In the genomic region with DNA sequence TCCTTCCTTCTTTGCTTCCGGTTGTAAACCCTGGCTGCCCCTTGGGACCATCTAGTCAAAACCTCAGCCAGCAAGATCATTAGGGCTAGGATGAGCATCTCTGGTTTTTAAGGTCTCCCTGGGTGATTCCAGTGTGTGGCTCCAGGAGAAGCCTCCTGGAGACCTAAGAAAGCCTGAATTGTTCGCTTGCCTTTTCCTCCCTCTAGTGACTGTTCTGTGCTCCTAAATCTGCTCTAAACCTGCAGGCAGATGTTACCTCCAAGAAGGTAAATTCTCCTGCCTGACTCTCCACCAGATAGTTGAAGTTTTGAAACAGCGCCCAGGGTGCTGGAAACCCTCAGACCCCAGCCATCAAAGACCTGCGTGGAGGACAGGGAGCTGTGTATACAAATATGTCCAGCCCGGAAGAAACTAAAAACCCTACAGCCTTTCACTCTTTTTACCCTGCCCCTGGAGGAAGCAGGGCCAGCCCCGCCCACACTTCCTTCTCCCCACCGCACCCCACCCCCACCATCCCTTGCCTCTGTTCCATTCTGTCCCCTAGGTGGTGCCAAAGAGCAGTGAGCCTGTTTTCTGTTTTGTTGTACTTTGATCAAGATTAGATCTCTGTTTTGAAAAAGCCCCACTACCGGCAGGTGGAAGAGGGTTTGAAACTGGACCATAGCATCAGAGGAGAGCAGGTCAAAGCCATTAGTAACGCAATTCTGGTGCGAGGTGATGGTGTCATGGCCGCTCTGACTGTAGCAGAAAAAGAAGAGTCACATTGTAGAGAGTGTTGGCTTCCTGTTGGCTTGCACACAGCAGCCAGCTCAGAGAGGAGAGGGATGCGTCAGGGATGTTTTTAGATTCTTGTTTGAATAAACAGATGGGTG, we compare ENCODE assay signal across 8 mouse cellular contexts. TPM values are rescaled to one million over a fixed set of nuclear protein-coding genes. Genes with fewer than 3 reads are reported as not detected.
DNase-seq lines count a peak whose midpoint lies in the region; ATAC-seq and TF ChIP-seq lines count a peak whose summit lies in the region.

No protein-coding gene starts in this region.

- H3K4me2 ChIP-seq in embryonic facial prominence, embryonic 12.5 days (replicated peaks) = peak overlapping the region; percentile 42
- H3K4me2 ChIP-seq in heart, embryonic 13.5 days = peak overlapping the region; percentile 59
- peak overlapping the region; percentile 44 for H3K4me2 ChIP-seq in kidney, postnatal 0 days (ENCODE audit: low read length)
- peak overlapping the region; percentile 25 for H3K4me2 ChIP-seq in liver, embryonic 16.5 days (ENCODE audit: low read depth, low read length)
- H3K4me2 ChIP-seq in neural tube, embryonic 12.5 days (replicated peaks) = peak overlapping the region; percentile 37

- no peaks in the 10 kb centered on the region for H3K27me3 ChIP-seq in embryonic facial prominence, embryonic 12.5 days
- H3K27me3 ChIP-seq in heart, embryonic 13.5 days (replicated peaks) = no peaks in the 10 kb centered on the region
- H3K27me3 ChIP-seq in kidney, postnatal 0 days (ENCODE audit: insufficient read depth, low read length) = no peaks in the 10 kb centered on the region
- H3K27me3 ChIP-seq in liver, embryonic 16.5 days (ENCODE audit: control insufficient read depth, insufficient read depth, low read depth, low read length) = no peaks in the 10 kb centered on the region
- H3K27me3 ChIP-seq in neural tube, embryonic 12.5 days (replicated peaks) = no peaks in the 10 kb centered on the region

- H3K4me1 ChIP-seq in embryonic facial prominence, embryonic 12.5 days = 0 out of 2 replicates have a peak, but pooled peaks cover 3% of the 10 kb centered on the region
- H3K4me1 ChIP-seq in heart, embryonic 13.5 days = peaks cover 16% of the 10 kb centered on the region; the same call in 1 of the 2 replicates
- H3K4me1 ChIP-seq in kidney, postnatal 0 days (replicated peaks; ENCODE audit: insufficient read depth, low read length) = peaks cover 5% of the 10 kb centered on the region; the same call in 1 of the 2 replicates
- H3K4me1 ChIP-seq in liver, embryonic 16.5 days (ENCODE audit: control insufficient read depth, low read depth, low read length) = no peaks in the 10 kb centered on the region
- H3K4me1 ChIP-seq in neural tube, embryonic 12.5 days = 0 out of 2 replicates have a peak, but pooled peaks cover 7% of the 10 kb centered on the region

- peak overlapping the region; percentile 15; the same call in 1 of the 2 replicates for H3K4me3 ChIP-seq in embryonic facial prominence, embryonic 12.5 days
- H3K4me3 ChIP-seq in heart, embryonic 13.5 days = peak overlapping the region; percentile 43
- H3K4me3 ChIP-seq in kidney, postnatal 0 days (replicated peaks; ENCODE audit: low read depth, low read length) = peak overlapping the region; percentile 21
- H3K4me3 ChIP-seq in liver, embryonic 16.5 days (ENCODE audit: low read depth, low read length) = peak overlapping the region; percentile 24; the same call in 1 of the 2 replicates
- no peak overlapping the region for H3K4me3 ChIP-seq in neural tube, embryonic 12.5 days

- peak overlapping the region; percentile 4; the same call in 1 of the 2 replicates for H3K9ac ChIP-seq in embryonic facial prominence, embryonic 12.5 days
- H3K9ac ChIP-seq in heart, embryonic 13.5 days = peak overlapping the region; percentile 54; the same call in 1 of the 2 replicates
- no peak overlapping the region for H3K9ac ChIP-seq in kidney, postnatal 0 days (ENCODE audit: low read depth, low read length)
- no peak overlapping the region for H3K9ac ChIP-seq in liver, embryonic 16.5 days (ENCODE audit: low read depth, low read length)
- H3K9ac ChIP-seq in neural tube, embryonic 12.5 days = no peak overlapping the region

- no peak overlapping the region for H3K27ac ChIP-seq in embryonic facial prominence, embryonic 12.5 days
- H3K27ac ChIP-seq in heart, embryonic 13.5 days (replicated peaks) = no peak overlapping the region
- peak overlapping the region; percentile 47; the same call in 1 of the 2 replicates for H3K27ac ChIP-seq in kidney, postnatal 0 days
- H3K27ac ChIP-seq in liver, embryonic 16.5 days (ENCODE audit: low read length) = no peak overlapping the region
- H3K27ac ChIP-seq in neural tube, embryonic 12.5 days = no peak overlapping the region

- peak; percentile 93 for DNase-seq in CD4-positive, CD25-positive, alpha-beta regulatory T cell, adult 2 months (ENCODE audit: low read depth, low spot score)
- peak; percentile 56 for DNase-seq in adrenal gland, postnatal 25 days
- DNase-seq in kidney, postnatal 0 days (ENCODE audit: low spot score) = peak; percentile 87
- DNase-seq in thymus, postnatal 0 days (ENCODE audit: low spot score) = peak; percentile 93

- 7% methylated on average over 12 of the region's 12 CpGs for WGBS in embryonic facial prominence, embryonic 12.5 days
- WGBS in heart, embryonic 13.5 days = 14% methylated on average over 12 of the region's 12 CpGs
- 8% methylated on average over 12 of the region's 12 CpGs for WGBS in kidney, postnatal 0 days
- WGBS in liver, embryonic 16.5 days (ENCODE audit: insufficient replicate concordance) = 7% methylated on average over 12 of the region's 12 CpGs
- 11% methylated on average over 12 of the region's 12 CpGs for WGBS in neural tube, embryonic 12.5 days

- H3K9me3 ChIP-seq in embryonic facial prominence, embryonic 12.5 days = no peaks in the 10 kb centered on the region
- no peaks in the 10 kb centered on the region for H3K9me3 ChIP-seq in heart, embryonic 13.5 days
- no peaks in the 10 kb centered on the region for H3K9me3 ChIP-seq in kidney, postnatal 0 days (replicated peaks; ENCODE audit: low read length)
- H3K9me3 ChIP-seq in liver, embryonic 16.5 days (replicated peaks; ENCODE audit: control insufficient read depth, low read length) = no peaks in the 10 kb centered on the region
- no peaks in the 10 kb centered on the region for H3K9me3 ChIP-seq in neural tube, embryonic 12.5 days

- H3K36me3 ChIP-seq in embryonic facial prominence, embryonic 12.5 days = no peaks in the 10 kb centered on the region
- H3K36me3 ChIP-seq in heart, embryonic 13.5 days = no peaks in the 10 kb centered on the region
- no peaks in the 10 kb centered on the region for H3K36me3 ChIP-seq in kidney, postnatal 0 days (ENCODE audit: insufficient read depth, low read length)
- H3K36me3 ChIP-seq in liver, embryonic 16.5 days (ENCODE audit: control insufficient read depth, insufficient read depth) = no peaks in the 10 kb centered on the region
- H3K36me3 ChIP-seq in neural tube, embryonic 12.5 days = no peaks in the 10 kb centered on the region

- ATAC-seq in embryonic facial prominence, embryonic 12.5 days (ENCODE audit: insufficient number of reproducible peaks, insufficient read depth, low FRiP score, low TSS enrichment) = peak; percentile 64; the same call in 1 of the 2 replicates
- ATAC-seq in heart, embryonic 13.5 days (ENCODE audit: extremely low read depth, insufficient number of reproducible peaks, low FRiP score, low TSS enrichment) = no peak; the same call in 1 of the 2 replicates
- ATAC-seq in kidney, postnatal 0 days (replicated peaks; ENCODE audit: low FRiP score, low read depth) = peak; percentile 75
- ATAC-seq in liver, embryonic 16.5 days (ENCODE audit: low read depth) = peak; percentile 48
- ATAC-seq in neural tube, embryonic 12.5 days (ENCODE audit: low FRiP score, low read depth) = no peak

- TF ChIP-seq CTCF in kidney, postnatal 0 days (IDR thresholded peaks at IDR 0.05; ENCODE audit: low read depth) = peak; percentile 77

RNA-seq across cellular contexts. Expression of a gene that starts 22.0 kb away (rescaled TPM):
- total RNA-seq in adrenal gland, postnatal 25 days (2021) = not detected in 2 replicates
- not detected in 2 replicates for polyA plus RNA-seq in embryonic facial prominence, embryonic 12.5 days (2016; fragmentation: Nextera tagmentation; extraction: Ambion mirVana)
- not detected in 2 replicates for polyA plus RNA-seq in heart, embryonic 13.5 days (2015; fragmentation: Nextera tagmentation; extraction: Ambion mirVana)
- polyA plus RNA-seq in kidney, postnatal 0 days (2015; fragmentation: Nextera tagmentation; extraction: Ambion mirVana) = 0.12 TPM in 1 of 2 replicates, not detected in the other
- not detected in 2 replicates for polyA plus RNA-seq in liver, embryonic 16.5 days (2015; fragmentation: Nextera tagmentation; extraction: Ambion mirVana)
- polyA plus RNA-seq in neural tube, embryonic 12.5 days (2016; fragmentation: Nextera tagmentation; extraction: Ambion mirVana) = 0.47 and 0.69 TPM in 2 replicates
- 0.44 and 0.52 TPM in 2 replicates for polyA plus RNA-seq in thymus, postnatal 0 days (2015; fragmentation: Nextera tagmentation; extraction: Ambion mirVana)

RNA-seq across cellular contexts. Expression of a gene that starts 32.9 kb away (rescaled TPM):
- 78.7 and 81.6 TPM in 2 replicates for total RNA-seq in adrenal gland, postnatal 25 days (2021)
- 65.3 and 67.2 TPM in 2 replicates for polyA plus RNA-seq in embryonic facial prominence, embryonic 12.5 days (2016; fragmentation: Nextera tagmentation; extraction: Ambion mirVana)
- polyA plus RNA-seq in heart, embryonic 13.5 days (2015; fragmentation: Nextera tagmentation; extraction: Ambion mirVana) = 42.3 and 45.0 TPM in 2 replicates
- 116 and 117 TPM in 2 replicates for polyA plus RNA-seq in kidney, postnatal 0 days (2015; fragmentation: Nextera tagmentation; extraction: Ambion mirVana)
- 14.6 and 18.5 TPM in 2 replicates for polyA plus RNA-seq in liver, embryonic 16.5 days (2015; fragmentation: Nextera tagmentation; extraction: Ambion mirVana)
- polyA plus RNA-seq in neural tube, embryonic 12.5 days (2016; fragmentation: Nextera tagmentation; extraction: Ambion mirVana) = 81.4 and 84.1 TPM in 2 replicates
- 148 and 160 TPM in 2 replicates for polyA plus RNA-seq in thymus, postnatal 0 days (2015; fragmentation: Nextera tagmentation; extraction: Ambion mirVana)

Comparison
In these comparisons a context has a peak if more than half of its experiments do, and no peak if none do; other contexts are left out.
1. ATAC-seq: peak in embryonic facial prominence, embryonic 12.5 days (single experiment), kidney, postnatal 0 days (single experiment) and liver, embryonic 16.5 days (single experiment); none in heart, embryonic 13.5 days (single experiment) and neural tube, embryonic 12.5 days (single experiment).
2. H3K9ac ChIP-seq: peak in embryonic facial prominence, embryonic 12.5 days (single experiment) and heart, embryonic 13.5 days (single experiment); none in kidney, postnatal 0 days (single experiment), liver, embryonic 16.5 days (single experiment) and neural tube, embryonic 12.5 days (single experiment).
3. Peak in every context shown above with its lines, with median percentiles within 50 percentile points of each other: DNase-seq and H3K4me2 ChIP-seq.